Mouse (Mus musculus): Measurements from ENCODE around the gene Pheta2. TPM values are rescaled to one million over a fixed set of nuclear protein-coding genes. Genes with fewer than 3 reads are reported as not detected.

Pheta2 gene
- total RNA-seq, 2 experiments from 2014 or later, result 2.4 to 3.5 TPM

Other genes starting within 250 kb of the Pheta2 start
- gene Ccdc134, start 211.0 kb upstream of the Pheta2 start, total RNA-seq (2015), result 7.8 and 8.8 TPM in 2 replicates
- gene Ccdc134, start 211.0 kb upstream of the Pheta2 start, total RNA-seq (2017), result 22.6 and 23.5 TPM in 2 replicates
- 39.0 and 40.7 TPM in 2 replicates for gene Srebf2, start 191.8 kb upstream of the Pheta2 start, total RNA-seq (2015)
- gene Srebf2, start 191.8 kb upstream of the Pheta2 start, total RNA-seq (2017), result 39.8 and 40.7 TPM in 2 replicates
- 0.14 TPM in 1 of 2 replicates, not detected in the other for gene Shisa8, start 126.1 kb upstream of the Pheta2 start, total RNA-seq (2015)
- gene Shisa8, start 126.1 kb upstream of the Pheta2 start, total RNA-seq (2017), result not detected in 2 replicates
- gene Tnfrsf13c, start 114.6 kb upstream of the Pheta2 start, total RNA-seq (2015), result 1.8 and 2.7 TPM in 2 replicates
- 1.0 and 1.5 TPM in 2 replicates for gene Tnfrsf13c, start 114.6 kb upstream of the Pheta2 start, total RNA-seq (2017)
- gene Cenpm, start 94.2 kb upstream of the Pheta2 start, total RNA-seq (2015), result 20.3 and 32.9 TPM in 2 replicates
- 10.0 and 19.5 TPM in 2 replicates for gene Cenpm, start 94.2 kb upstream of the Pheta2 start, total RNA-seq (2017)
- gene 1500009C09Rik, start 86.5 kb upstream of the Pheta2 start, total RNA-seq (2015), result not detected in 2 replicates
- gene 1500009C09Rik, start 86.5 kb upstream of the Pheta2 start, total RNA-seq (2017), result not detected in 2 replicates
- gene Sept3, start 64.0 kb upstream of the Pheta2 start, total RNA-seq (2015), result 0.11 TPM in 1 of 2 replicates, not detected in the other
- gene Sept3, start 64.0 kb upstream of the Pheta2 start, total RNA-seq (2017), result 0.08 TPM in 1 of 2 replicates, not detected in the other
- 0.22 TPM in 1 of 2 replicates, not detected in the other for gene Wbp2nl, start 40.0 kb upstream of the Pheta2 start, total RNA-seq (2015)
- not detected in 2 replicates for gene Wbp2nl, start 40.0 kb upstream of the Pheta2 start, total RNA-seq (2017)
- 159 and 162 TPM in 2 replicates for gene Naga, start within 50 bp of the Pheta2 start, total RNA-seq (2015)
- 145 and 160 TPM in 2 replicates for gene Naga, start within 50 bp of the Pheta2 start, total RNA-seq (2017)
- 226 and 229 TPM in 2 replicates for gene Smdt1, start within 50 bp of the Pheta2 start, total RNA-seq (2015)
- 123 and 170 TPM in 2 replicates for gene Smdt1, start within 50 bp of the Pheta2 start, total RNA-seq (2017)
- 254 and 294 TPM in 2 replicates for gene Ndufa6, start 15.4 kb downstream of the Pheta2 start, total RNA-seq (2015)
- 138 and 158 TPM in 2 replicates for gene Ndufa6, start 15.4 kb downstream of the Pheta2 start, total RNA-seq (2017)
- 0.39 TPM in 1 of 2 replicates, not detected in the other for gene Cyp2d22, start 41.3 kb downstream of the Pheta2 start, total RNA-seq (2015)
- 0.37 TPM in 1 of 2 replicates, not detected in the other for gene Cyp2d22, start 41.3 kb downstream of the Pheta2 start, total RNA-seq (2017)
- gene Cyp2d11, start 55.1 kb downstream of the Pheta2 start, total RNA-seq (2015), result not detected in 2 replicates
- not detected in 2 replicates for gene Cyp2d11, start 55.1 kb downstream of the Pheta2 start, total RNA-seq (2017)
- not detected in 2 replicates for gene Cyp2d10, start 68.3 kb downstream of the Pheta2 start, total RNA-seq (2015)
- gene Cyp2d10, start 68.3 kb downstream of the Pheta2 start, total RNA-seq (2017), result not detected in 2 replicates
- gene Cyp2d9, start 94.5 kb downstream of the Pheta2 start, total RNA-seq (2015), result not detected in 2 replicates
- gene Cyp2d9, start 94.5 kb downstream of the Pheta2 start, total RNA-seq (2017), result not detected in 2 replicates
- not detected in 2 replicates for gene Cyp2d12, start 216.1 kb downstream of the Pheta2 start, total RNA-seq (2015)
- gene Cyp2d12, start 216.1 kb downstream of the Pheta2 start, total RNA-seq (2017), result not detected in 2 replicates